Comparison of ENCODE assay signal across 10 mouse cellular contexts in genomic region chr9:111562217-111562988, GRCm38 (mm10).
DNase-seq lines count a peak whose midpoint lies in the region; ATAC-seq and TF ChIP-seq lines count a peak whose summit lies in the region.
"Had no signal": no experiment of that assay in that cellular context is flagged by ENCODE, and none has a peak within 500 bp of the region (broad histone marks: within the 10 kb centered on the region; RNA-seq: fewer than 3 reads in every experiment).

No protein-coding gene starts in this region.

- peak overlapping the region; percentile 48; the same call in 1 of the 2 replicates for H3K27ac ChIP-seq in heart, embryonic 13.5 days (replicated peaks)
- peak overlapping the region; percentile 22; the same call in 1 of the 2 replicates for H3K27ac ChIP-seq in embryonic facial prominence, embryonic 15.5 days (replicated peaks)
- no peak overlapping the region for H3K27ac ChIP-seq in liver, embryonic 14.5 days
- H3K27ac ChIP-seq: midbrain, embryonic 12.5 days had no signal

- POLR2A ChIA-PET in Patski (lab: Charles Lee): interaction anchor here (0.8 to 1.2 kb wide), 3 partner anchors 10 to 20 kb away, joined by 3 read pairs; no protein-coding TSS in a partner anchor

- TF ChIP-seq CTCF in Patski (IDR thresholded peaks at IDR 0.05): no peak
- TF ChIP-seq CTCF in liver, embryonic 14.5 days (IDR thresholded peaks at IDR 0.05; ENCODE audit: low read depth): no peak

- no peaks in the 10 kb centered on the region for H3K9me3 ChIP-seq in heart, embryonic 13.5 days
- no peaks in the 10 kb centered on the region for H3K9me3 ChIP-seq in embryonic facial prominence, embryonic 15.5 days (replicated peaks)
- H3K9me3 ChIP-seq in liver, embryonic 14.5 days (ENCODE audit: control insufficient read depth, low read length): no peaks in the 10 kb centered on the region
- H3K9me3 ChIP-seq: midbrain, embryonic 12.5 days had no signal

- H3K27me3 ChIP-seq in heart, embryonic 13.5 days (replicated peaks): no peaks in the 10 kb centered on the region
- H3K27me3 ChIP-seq in Patski: no peaks in the 10 kb centered on the region
- H3K27me3 ChIP-seq in embryonic facial prominence, embryonic 15.5 days: no peaks in the 10 kb centered on the region
- no peaks in the 10 kb centered on the region for H3K27me3 ChIP-seq in liver, embryonic 14.5 days (ENCODE audit: control insufficient read depth, insufficient read depth, low read length)
- H3K27me3 ChIP-seq: midbrain, embryonic 12.5 days had no signal

- H3K4me1 ChIP-seq in heart, embryonic 13.5 days: peaks cover 15% of the 10 kb centered on the region
- H3K4me1 ChIP-seq in embryonic facial prominence, embryonic 15.5 days: peaks cover 11% of the 10 kb centered on the region
- no peaks in the 10 kb centered on the region for H3K4me1 ChIP-seq in liver, embryonic 14.5 days (replicated peaks; ENCODE audit: control insufficient read depth in 2 of 2, insufficient read depth in 2 of 2, low read length in 1 of 2)
- H3K4me1 ChIP-seq: midbrain, embryonic 12.5 days had no signal

- H3K36me3 ChIP-seq in heart, embryonic 13.5 days: no peaks in the 10 kb centered on the region
- H3K36me3 ChIP-seq in embryonic facial prominence, embryonic 15.5 days: no peaks in the 10 kb centered on the region
- no peaks in the 10 kb centered on the region for H3K36me3 ChIP-seq in liver, embryonic 14.5 days (replicated peaks; ENCODE audit: control insufficient read depth, insufficient read depth, low read depth)
- H3K36me3 ChIP-seq: midbrain, embryonic 12.5 days had no signal

- no peak for TF ChIP-seq EP300 in liver, embryonic 14.5 days (IDR thresholded peaks at IDR 0.05; ENCODE audit: low read depth)

- no peak overlapping the region for H3K9ac ChIP-seq in heart, embryonic 13.5 days
- H3K9ac ChIP-seq in embryonic facial prominence, embryonic 15.5 days: no peak overlapping the region
- H3K9ac ChIP-seq in liver, embryonic 14.5 days (replicated peaks): no peak overlapping the region
- H3K9ac ChIP-seq: midbrain, embryonic 12.5 days had no signal

- no peak overlapping the region for H3K4me3 ChIP-seq in heart, embryonic 13.5 days
- no peak overlapping the region for H3K4me3 ChIP-seq in embryonic facial prominence, embryonic 15.5 days (replicated peaks)
- no peak overlapping the region for H3K4me3 ChIP-seq in liver, embryonic 14.5 days (ENCODE audit: insufficient read depth in 1 of 2, low read depth in 2 of 2, low read length in 2 of 2)
- H3K4me3 ChIP-seq: midbrain, embryonic 12.5 days had no signal

- H3K4me2 ChIP-seq in heart, embryonic 13.5 days: 0 out of 2 replicates have a peak overlapping the region, but pooled peaks have one; percentile 7
- 0 out of 2 replicates have a peak overlapping the region, but pooled peaks have one; percentile 8 for H3K4me2 ChIP-seq in embryonic facial prominence, embryonic 15.5 days (replicated peaks)
- no peak overlapping the region for H3K4me2 ChIP-seq in liver, embryonic 14.5 days (ENCODE audit: low read depth)
- H3K4me2 ChIP-seq: midbrain, embryonic 12.5 days had no signal

- 50% methylated on average over 19 of the region's 19 CpGs for WGBS in heart, embryonic 13.5 days
- 35% methylated on average over 19 of the region's 19 CpGs for WGBS in embryonic facial prominence, embryonic 15.5 days
- WGBS in liver, embryonic 14.5 days (ENCODE audit: insufficient replicate concordance): 30% methylated on average over 19 of the region's 19 CpGs

- CTCF ChIA-PET in Patski (lab: Charles Lee): interaction anchor here (0.6 to 1.3 kb wide), 5 partner anchors 11 to 65 kb away, joined by 3 to 6 read pairs (median 3); no protein-coding TSS in a partner anchor

- no peak for ATAC-seq in heart, embryonic 13.5 days (ENCODE audit: extremely low read depth, insufficient number of reproducible peaks, low FRiP score, low TSS enrichment)
- ATAC-seq in Patski: peak; percentile 89
- no peak for ATAC-seq in embryonic facial prominence, embryonic 15.5 days (ENCODE audit: insufficient number of reproducible peaks, low FRiP score, low TSS enrichment, low read depth)
- 0 out of 2 replicates have a peak, but pooled peaks have one; percentile 45 for ATAC-seq in liver, embryonic 14.5 days (ENCODE audit: insufficient read depth)

- no peak for DNase-seq in heart, postnatal 4 days
- DNase-seq in Patski (ENCODE audit: low read depth, low spot score): no peak
- no peak for DNase-seq in liver, embryonic 14.5 days (ENCODE audit: low read depth in 3 of 3, low spot score in 3 of 3)
- no peak for DNase-seq in urinary bladder, adult 18-20 months (ENCODE audit: low spot score in 2 of 2)
- DNase-seq in thymus, postnatal 4 days: no peak
- DNase-seq in ovary, postnatal 14 days (ENCODE audit: low spot score): no peak
- DNase-seq: thymus, adult 18-20 months had no signal

- in situ Hi-C loops in Patski (cut with MboI; ENCODE audit: low pct_unique_long_range_greater_than_20kb): no loop called here

Comparison
In these comparisons a context has a peak if more than half of its experiments do, and no peak if none do; other contexts are left out.
1. ATAC-seq: peak in Patski (single experiment) and liver, embryonic 14.5 days (single experiment); none in heart, embryonic 13.5 days (single experiment) and embryonic facial prominence, embryonic 15.5 days (single experiment).